Mouse (Mus musculus): ENCODE data around the gene Clnk.

DNA sequence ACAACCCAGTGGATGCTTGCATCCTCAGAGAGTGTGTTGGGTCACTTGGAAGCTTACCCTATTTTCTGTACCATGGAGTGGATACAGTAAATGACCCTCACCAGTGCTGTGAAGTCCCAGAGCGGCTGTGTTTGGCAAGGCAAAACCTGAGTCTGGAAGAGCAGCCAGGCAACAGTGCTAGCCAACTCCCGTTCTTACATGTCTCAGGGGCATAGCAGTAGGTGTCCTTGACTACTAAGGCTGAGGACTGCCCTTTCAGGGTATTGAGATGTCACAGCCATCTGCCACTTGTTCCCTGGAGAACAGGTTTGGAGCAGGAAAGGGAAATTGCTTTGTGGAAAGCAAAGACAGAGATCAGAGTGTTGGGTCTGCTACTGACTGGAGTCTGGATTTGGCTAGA is 85.5 kb downstream of the Clnk start:
- TF ChIP-seq TAL1 (IDR thresholded peaks at IDR 0.05; ENCODE audit: low read length) (no peak), MEF2A (IDR thresholded peaks at IDR 0.05; ENCODE audit: extremely low read depth, insufficient replicate concordance, low read depth, low read length, poor library complexity, severe bottlenecking) (no peak), CTCF (IDR thresholded peaks at IDR 0.05 in 2 of 3, conservative IDR thresholded peaks at IDR 0.05 in 1 of 3; ENCODE audit: control insufficient read depth in 1 of 3, insufficient read depth in 1 of 3, low read depth in 2 of 3, low read length in 3 of 3, poor library complexity in 1 of 3, severe bottlenecking in 1 of 3) (no peak)

Measured in MEL (cell line).